Mouse (Mus musculus): ENCODE data around the gene Eif5. TPM values are rescaled to one million over a fixed set of nuclear protein-coding genes. Genes with fewer than 3 reads are reported as not detected.
"Not testable (repeated sequence)": the region's sequence is repeated elsewhere in the genome, so short reads cannot be mapped to it uniquely, and the experiment has no call there.

The Eif5 gene
- polyA plus RNA-seq, 1 experiment from 2014 or later: 549 TPM

DNA sequence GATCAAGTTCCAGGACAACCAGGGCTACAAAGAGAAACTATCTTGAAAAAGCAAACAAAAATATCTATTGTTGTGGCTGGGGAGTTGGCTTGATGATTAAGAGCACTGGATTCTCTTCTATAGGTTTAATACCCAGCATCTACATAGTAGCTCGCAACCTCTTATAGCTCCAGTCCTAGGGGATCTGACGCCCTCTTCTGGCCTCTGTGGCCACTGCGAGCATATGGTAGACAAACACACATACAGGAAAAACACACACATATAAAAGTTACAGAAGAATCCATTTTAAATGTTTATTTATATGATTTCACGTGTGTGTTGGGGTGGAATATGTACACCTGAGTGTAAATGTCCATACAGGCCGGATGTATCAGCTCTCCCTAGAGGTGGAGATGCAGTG is 30.8 kb upstream of the Eif5 start:
- no peak for ATAC-seq
- Histone ChIP-seq H3K9me3 (ENCODE audit: control insufficient read depth, low read length) (no peaks in the 10 kb centered on the region; the same call in 1 of the 2 replicates), H3K27me3 (replicated peaks; ENCODE audit: control insufficient read depth, insufficient read depth, low read length) (no peaks in the 10 kb centered on the region), H3K36me3 (ENCODE audit: control insufficient read depth, insufficient read depth) (no peaks in the 10 kb centered on the region), H3K27ac (ENCODE audit: low read length) (no peak overlapping the region), H3K4me2 (ENCODE audit: low read length) (no peak overlapping the region), H3K4me1 (replicated peaks; ENCODE audit: control insufficient read depth, insufficient read depth, low read length) (0 out of 2 replicates have a peak, but pooled peaks cover 2% of the 10 kb centered on the region), H3K4me3 (replicated peaks; ENCODE audit: low read length) (no peak overlapping the region), H3K9ac (replicated peaks; ENCODE audit: low read depth, low read length) (no peak overlapping the region)
- 61% methylated on average over 5 of the region's 5 CpGs for WGBS

DNA sequence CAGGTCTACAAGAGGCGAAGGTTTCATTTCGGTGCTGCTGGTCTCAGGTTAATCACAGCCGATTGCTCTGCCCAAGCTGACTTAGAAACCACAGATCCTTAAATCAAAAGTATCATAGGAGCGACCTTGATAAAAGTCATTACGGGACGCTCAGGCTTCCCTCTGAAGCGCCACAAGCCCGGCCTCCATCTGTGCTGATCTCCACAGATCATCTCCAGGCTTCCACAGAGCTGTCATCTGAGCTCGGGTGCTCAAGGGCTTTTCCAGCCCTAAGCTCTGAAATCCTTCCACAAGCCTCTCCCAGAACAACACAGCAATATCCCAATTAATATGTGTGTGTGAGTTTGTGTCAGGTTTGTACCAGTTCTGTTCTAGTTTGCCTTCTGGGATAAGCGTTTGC is 29.9 kb upstream of the Eif5 start:
- Histone ChIP-seq H3K4me3 (replicated peaks; ENCODE audit: low read length) (no peak overlapping the region), H3K9ac (replicated peaks; ENCODE audit: low read depth, low read length) (no peak overlapping the region), H3K27ac (ENCODE audit: low read length) (no peak overlapping the region), H3K4me1 (replicated peaks; ENCODE audit: control insufficient read depth, insufficient read depth, low read length) (0 out of 2 replicates have a peak, but pooled peaks cover 2% of the 10 kb centered on the region), H3K36me3 (ENCODE audit: control insufficient read depth, insufficient read depth) (no peaks in the 10 kb centered on the region), H3K4me2 (ENCODE audit: low read length) (no peak overlapping the region), H3K27me3 (replicated peaks; ENCODE audit: control insufficient read depth, insufficient read depth, low read length) (no peaks in the 10 kb centered on the region), H3K9me3 (ENCODE audit: control insufficient read depth, low read length) (no peaks in the 10 kb centered on the region)
- WGBS: 91% methylated on average over 10 of the region's 10 CpGs
- no peak for ATAC-seq

GRCm38 (mm10) chr12:111508438-111508837 is 29.4 kb upstream of the Eif5 start:
- H3K4me3 ChIP-seq (replicated peaks; ENCODE audit: low read length); H3K4me2 ChIP-seq (ENCODE audit: low read length); H3K9ac ChIP-seq (replicated peaks; ENCODE audit: low read depth, low read length); H3K27me3 ChIP-seq (replicated peaks; ENCODE audit: control insufficient read depth, insufficient read depth, low read length); H3K9me3 ChIP-seq (ENCODE audit: control insufficient read depth, low read length); H3K36me3 ChIP-seq (ENCODE audit: control insufficient read depth, insufficient read depth); ATAC-seq; H3K27ac ChIP-seq (ENCODE audit: low read length); H3K4me1 ChIP-seq (replicated peaks; ENCODE audit: control insufficient read depth, insufficient read depth, low read length): not testable (repeated sequence)
- WGBS: 73% methylated on average over 3 of the region's 3 CpGs

- no peak overlapping the region for H3K27ac ChIP-seq (ENCODE audit: low read length)
- no peak for ATAC-seq
- H3K4me3 ChIP-seq (replicated peaks; ENCODE audit: low read length): no peak overlapping the region
- no peaks in the 10 kb centered on the region for H3K27me3 ChIP-seq (replicated peaks; ENCODE audit: control insufficient read depth, insufficient read depth, low read length)
- H3K4me1 ChIP-seq (replicated peaks; ENCODE audit: control insufficient read depth, insufficient read depth, low read length): no peaks in the 10 kb centered on the region
- H3K36me3 ChIP-seq (ENCODE audit: control insufficient read depth, insufficient read depth): no peaks in the 10 kb centered on the region
- no peak overlapping the region for H3K4me2 ChIP-seq (ENCODE audit: low read length)
- H3K9me3 ChIP-seq (ENCODE audit: control insufficient read depth, low read length): no peaks in the 10 kb centered on the region
- 95% methylated on average over 12 of the region's 12 CpGs for WGBS
- H3K9ac ChIP-seq (replicated peaks; ENCODE audit: low read depth, low read length): no peak overlapping the region
Measured at GRCm38 (mm10) chr12:111512572-111513063, 25.2 kb upstream of the Eif5 start.

DNA sequence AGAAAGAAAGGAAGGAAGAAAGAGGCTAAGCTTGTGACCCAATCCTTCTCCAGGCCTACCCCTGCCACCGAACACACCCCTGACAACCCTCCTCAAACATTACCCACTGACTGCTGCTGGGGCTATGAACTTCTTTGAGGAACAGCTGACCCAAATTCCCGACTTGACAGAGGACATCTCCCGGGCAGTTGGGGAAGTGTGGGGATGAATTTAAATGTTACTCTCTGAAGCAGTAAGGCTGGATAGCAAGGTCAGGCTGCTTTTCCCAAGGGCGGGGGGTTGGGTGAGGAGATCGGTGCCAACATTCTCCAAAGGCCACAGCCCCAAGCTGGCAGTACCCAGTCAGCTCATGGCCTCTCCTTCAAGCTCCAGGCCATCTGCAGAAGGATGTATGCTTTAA is 24.1 kb upstream of the Eif5 start:
- H3K4me2 ChIP-seq (ENCODE audit: low read length): no peak overlapping the region
- H3K4me3 ChIP-seq (replicated peaks; ENCODE audit: low read length): no peak overlapping the region
- 61% methylated on average over 5 of the region's 5 CpGs for WGBS
- no peak overlapping the region for H3K9ac ChIP-seq (replicated peaks; ENCODE audit: low read depth, low read length)
- H3K4me1 ChIP-seq (replicated peaks; ENCODE audit: control insufficient read depth, insufficient read depth, low read length): no peaks in the 10 kb centered on the region
- no peaks in the 10 kb centered on the region for H3K9me3 ChIP-seq (ENCODE audit: control insufficient read depth, low read length)
- ATAC-seq: no peak
- no peaks in the 10 kb centered on the region for H3K36me3 ChIP-seq (ENCODE audit: control insufficient read depth, insufficient read depth)
- H3K27ac ChIP-seq (ENCODE audit: low read length): no peak overlapping the region
- H3K27me3 ChIP-seq (replicated peaks; ENCODE audit: control insufficient read depth, insufficient read depth, low read length): no peaks in the 10 kb centered on the region

DNA sequence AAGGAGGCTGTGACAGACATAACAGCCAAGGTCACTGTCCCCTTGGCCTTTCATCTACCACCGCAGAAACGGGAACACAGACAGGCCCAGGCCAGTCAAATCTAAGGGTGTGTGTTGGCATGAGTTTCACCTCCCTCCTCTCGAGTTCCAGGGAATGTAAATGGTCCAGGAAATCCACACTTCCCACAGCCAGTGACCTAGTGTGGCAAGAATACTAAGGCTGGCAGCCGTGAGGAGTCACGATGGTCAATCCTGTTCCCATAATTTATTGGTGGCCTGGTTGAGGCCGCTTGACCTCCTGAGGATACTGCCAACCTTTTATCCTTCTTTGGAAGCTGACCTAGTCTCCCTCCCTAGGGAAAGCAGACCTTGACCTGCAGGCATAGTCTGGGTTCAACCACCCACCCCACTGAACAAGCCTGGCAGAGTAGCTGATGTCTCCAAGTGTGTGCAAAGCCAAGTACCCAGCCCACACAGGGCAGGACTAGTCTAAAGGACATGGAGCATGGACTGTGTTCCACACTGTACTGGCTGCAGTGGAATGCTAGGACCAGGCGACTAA is 23.5 kb upstream of the Eif5 start:
- Histone ChIP-seq H3K4me3 (replicated peaks; ENCODE audit: low read length) (no peak overlapping the region), H3K9me3 (ENCODE audit: control insufficient read depth, low read length) (no peaks in the 10 kb centered on the region), H3K4me2 (ENCODE audit: low read length) (no peak overlapping the region), H3K36me3 (ENCODE audit: control insufficient read depth, insufficient read depth) (no peaks in the 10 kb centered on the region), H3K27me3 (replicated peaks; ENCODE audit: control insufficient read depth, insufficient read depth, low read length) (no peaks in the 10 kb centered on the region), H3K4me1 (replicated peaks; ENCODE audit: control insufficient read depth, insufficient read depth, low read length) (no peaks in the 10 kb centered on the region), H3K9ac (replicated peaks; ENCODE audit: low read depth, low read length) (no peak overlapping the region), H3K27ac (ENCODE audit: low read length) (no peak overlapping the region)
- WGBS: 71% methylated on average over 7 of the region's 7 CpGs
- ATAC-seq: no peak

GRCm38 (mm10) chr12:111514874-111515649 is 22.8 kb upstream of the Eif5 start:
- ATAC-seq: no peak
- WGBS: 87% methylated on average over 7 of the region's 7 CpGs
- Histone ChIP-seq H3K27me3 (replicated peaks; ENCODE audit: control insufficient read depth, insufficient read depth, low read length) (no peaks in the 10 kb centered on the region), H3K27ac (ENCODE audit: low read length) (no peak overlapping the region), H3K4me2 (ENCODE audit: low read length) (no peak overlapping the region), H3K9me3 (ENCODE audit: control insufficient read depth, low read length) (no peaks in the 10 kb centered on the region), H3K4me1 (replicated peaks; ENCODE audit: control insufficient read depth, insufficient read depth, low read length) (no peaks in the 10 kb centered on the region), H3K9ac (replicated peaks; ENCODE audit: low read depth, low read length) (no peak overlapping the region), H3K36me3 (ENCODE audit: control insufficient read depth, insufficient read depth) (no peaks in the 10 kb centered on the region), H3K4me3 (replicated peaks; ENCODE audit: low read length) (no peak overlapping the region)

- no peak for ATAC-seq
- Histone ChIP-seq H3K4me1 (replicated peaks; ENCODE audit: control insufficient read depth, insufficient read depth, low read length) (no peaks in the 10 kb centered on the region), H3K4me3 (replicated peaks; ENCODE audit: low read length) (no peak overlapping the region), H3K36me3 (ENCODE audit: control insufficient read depth, insufficient read depth) (no peaks in the 10 kb centered on the region), H3K4me2 (ENCODE audit: low read length) (no peak overlapping the region), H3K27ac (ENCODE audit: low read length) (no peak overlapping the region), H3K9me3 (ENCODE audit: control insufficient read depth, low read length) (no peaks in the 10 kb centered on the region), H3K9ac (replicated peaks; ENCODE audit: low read depth, low read length) (no peak overlapping the region), H3K27me3 (replicated peaks; ENCODE audit: control insufficient read depth, insufficient read depth, low read length) (no peaks in the 10 kb centered on the region)
- WGBS: 90% methylated on average over 5 of the region's 5 CpGs
Measured at GRCm38 (mm10) chr12:111515920-111516319, 21.9 kb upstream of the Eif5 start.

GRCm38 (mm10) chr12:111516826-111517225 is 21.0 kb upstream of the Eif5 start:
- Histone ChIP-seq H3K9me3 (ENCODE audit: control insufficient read depth, low read length) (no peaks in the 10 kb centered on the region; the same call in 1 of the 2 replicates), H3K27ac (ENCODE audit: low read length) (no peak overlapping the region), H3K4me3 (replicated peaks; ENCODE audit: low read length) (no peak overlapping the region), H3K4me2 (ENCODE audit: low read length) (no peak overlapping the region), H3K36me3 (ENCODE audit: control insufficient read depth, insufficient read depth) (no peaks in the 10 kb centered on the region), H3K4me1 (replicated peaks; ENCODE audit: control insufficient read depth, insufficient read depth, low read length) (no peaks in the 10 kb centered on the region), H3K9ac (replicated peaks; ENCODE audit: low read depth, low read length) (no peak overlapping the region), H3K27me3 (replicated peaks; ENCODE audit: control insufficient read depth, insufficient read depth, low read length) (no peaks in the 10 kb centered on the region)
- ATAC-seq: no peak
- WGBS: 92% methylated on average over 6 of the region's 6 CpGs

Data from forebrain, embryonic 16.5 days (tissue).